Comparison of ENCODE assay signal across 37 mouse cellular contexts in the genomic region with DNA sequence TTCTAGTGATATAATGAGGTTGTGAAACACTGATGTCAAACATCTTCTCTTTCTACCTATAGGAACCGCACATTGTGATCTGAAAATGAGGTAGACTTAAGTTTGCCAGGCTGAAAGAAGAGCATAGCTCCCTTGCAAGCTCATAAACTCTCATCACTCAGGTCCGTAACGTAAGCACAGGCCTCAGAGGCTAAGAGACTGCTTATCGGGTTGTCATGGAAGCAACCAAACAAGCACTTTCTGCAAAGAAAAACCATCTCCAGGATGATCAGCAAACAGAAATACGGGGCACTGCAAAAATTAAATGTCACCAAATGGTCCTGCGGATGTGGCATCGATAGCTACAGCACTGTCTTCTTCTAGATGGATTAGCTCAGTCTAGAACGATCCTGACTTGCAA. TPM values are rescaled to one million over a fixed set of nuclear protein-coding genes. Genes with fewer than 3 reads are reported as not detected.
A peak's percentile ranks its signal among the peaks of the same experiment; 100 is the strongest.
DNase-seq lines count a peak whose midpoint lies in the region; ATAC-seq and TF ChIP-seq lines count a peak whose summit lies in the region.
"Had no signal": no experiment of that assay in that cellular context is flagged by ENCODE, and none has a peak within 500 bp of the region (broad histone marks: within the 10 kb centered on the region; RNA-seq: fewer than 3 reads in every experiment).

No protein-coding gene starts in this region.

- H3K4me2 ChIP-seq in heart, embryonic 12.5 days = no peak overlapping the region
- H3K4me2 ChIP-seq: embryonic facial prominence, embryonic 15.5 days; forebrain, embryonic 12.5 days; hindbrain, embryonic 14.5 days; liver, embryonic 12.5 days; neural tube, embryonic 12.5 days had no signal

- H3K4me3 ChIP-seq in heart, embryonic 12.5 days = no peak overlapping the region
- H3K4me3 ChIP-seq in testis, adult 2 months (ENCODE audit: control insufficient read depth, low read depth, low read length) = no peak overlapping the region
- H3K4me3 ChIP-seq: embryonic facial prominence, embryonic 10.5 days; embryonic facial prominence, embryonic 15.5 days; forebrain, embryonic 12.5 days; liver, embryonic 12.5 days; midbrain, embryonic 10.5 days; myocyte; neural tube, embryonic 12.5 days had no signal

- peaks cover 18% of the 10 kb centered on the region for H3K36me3 ChIP-seq in heart, embryonic 12.5 days
- no peaks in the 10 kb centered on the region for H3K36me3 ChIP-seq in testis, adult 2 months (ENCODE audit: control insufficient read depth, insufficient read depth, low read length)
- H3K36me3 ChIP-seq: forebrain, embryonic 12.5 days; midbrain, embryonic 10.5 days; neural tube, embryonic 12.5 days had no signal

- no peaks in the 10 kb centered on the region for H3K9me3 ChIP-seq in heart, embryonic 12.5 days (replicated peaks)
- H3K9me3 ChIP-seq: embryonic facial prominence, embryonic 10.5 days; embryonic facial prominence, embryonic 15.5 days; forebrain, embryonic 12.5 days; liver, embryonic 12.5 days; midbrain, embryonic 10.5 days; neural tube, embryonic 12.5 days had no signal

- intact Hi-C loops in heart, postnatal 36 days (cut with DNase I) = no loop called here

- no peak for TF ChIP-seq POLR2A in testis, adult 2 months (IDR thresholded peaks at IDR 0.05; ENCODE audit: control insufficient read depth, low read depth, low read length)

- peak overlapping the region; percentile 65 for H3K27ac ChIP-seq in heart, embryonic 12.5 days (ENCODE audit: poor library complexity, severe bottlenecking)
- peak overlapping the region; percentile 49; the same call in 1 of the 2 replicates for H3K27ac ChIP-seq in testis, adult 2 months (ENCODE audit: control insufficient read depth, insufficient read depth, low read depth, low read length)
- H3K27ac ChIP-seq: embryonic facial prominence, embryonic 10.5 days; embryonic facial prominence, embryonic 15.5 days; forebrain, embryonic 12.5 days; hindbrain, embryonic 14.5 days; liver, embryonic 12.5 days; midbrain, embryonic 10.5 days; neural tube, embryonic 12.5 days had no signal

- ATAC-seq in heart, embryonic 12.5 days (ENCODE audit: insufficient number of reproducible peaks, low FRiP score) = no peak
- no peak for ATAC-seq in granulocyte monocyte progenitor cell, adult 5-6 weeks (replicated peaks; ENCODE audit: poor library complexity, severe bottlenecking)
- ATAC-seq: forebrain, postnatal 0 days; inflammation-experienced regulatory T-cells, adult 6 months; liver, embryonic 12.5 days; liver, postnatal 0 days; midbrain, embryonic 16.5 days had no signal

- H3K27me3 ChIP-seq in heart, embryonic 12.5 days (replicated peaks) = no peaks in the 10 kb centered on the region
- H3K27me3 ChIP-seq in testis, adult 2 months (ENCODE audit: control insufficient read depth, insufficient read depth, low read length) = no peaks in the 10 kb centered on the region
- H3K27me3 ChIP-seq: embryonic facial prominence, embryonic 15.5 days; forebrain, embryonic 12.5 days; liver, embryonic 12.5 days; neural tube, embryonic 12.5 days had no signal

- no peak overlapping the region for H3K9ac ChIP-seq in heart, embryonic 12.5 days
- H3K9ac ChIP-seq: embryonic facial prominence, embryonic 15.5 days; forebrain, embryonic 12.5 days; forebrain, postnatal 0 days; hindbrain, embryonic 14.5 days; liver, embryonic 12.5 days; liver, postnatal 0 days; neural tube, embryonic 12.5 days had no signal

- TF ChIP-seq CTCF in testis, adult 2 months (IDR thresholded peaks at IDR 0.05; ENCODE audit: control insufficient read depth, insufficient read depth, insufficient replicate concordance, low read depth, low read length) = no peak

- DNase-seq in heart, postnatal 36 days = no peak
- peak; percentile 23 to 40 for DNase-seq in layer of hippocampus, adult 18-20 months (ENCODE audit: low spot score in 2 of 2)
- DNase-seq in layer of hippocampus, adult 9-11 months = no peak
- no peak for DNase-seq in testis, postnatal 10 days (ENCODE audit: low spot score)
- DNase-seq: B cell, adult 2 months; cerebellum, adult 2 months; cerebellum, postnatal 14 days; forebrain, postnatal 0 days; gastrocnemius, postnatal 10 days; kidney, adult 11 months; kidney, postnatal 14 days; layer of hippocampus, postnatal 36 days; left cerebral cortex, postnatal 4 days; liver, postnatal 0 days; lung, postnatal 14 days; right cerebral cortex, adult 18-20 months; spleen, adult 18-20 months; thymus, postnatal 4 days had no signal

- 54% methylated on average over 8 of the region's 8 CpGs for WGBS in heart, embryonic 12.5 days

- H3K4me1 ChIP-seq in heart, embryonic 12.5 days (replicated peaks) = peaks cover 49% of the 10 kb centered on the region
- H3K4me1 ChIP-seq in testis, adult 2 months (ENCODE audit: control insufficient read depth, insufficient read depth, low read length) = peaks cover 2% of the 10 kb centered on the region; the same call in 1 of the 2 replicates
- H3K4me1 ChIP-seq: embryonic facial prominence, embryonic 15.5 days; liver, embryonic 12.5 days; neural tube, embryonic 12.5 days had no signal

RNA-seq across cellular contexts. Expression of a gene that starts 23.3 kb away (rescaled TPM):
- polyA plus RNA-seq in heart, embryonic 12.5 days (2016; fragmentation: Nextera tagmentation; extraction: Ambion mirVana) = 0.10 and 0.13 TPM in 2 replicates
- total RNA-seq in heart, postnatal 36 days (2021) = under 1 TPM; 0.24 to 0.28 TPM
- total RNA-seq in layer of hippocampus, adult 18-20 months (2021) = not detected
- polyA plus RNA-seq in testis, adult 2 months (2012; rRNA removed) = not detected in 2 replicates
- total RNA-seq in granulocyte monocyte progenitor cell, adult 5-6 weeks (2014; fragmentation: Nextera tagmentation) = not detected in 2 replicates
- total RNA-seq in granulocyte monocyte progenitor cell, adult 5-6 weeks (2017) = not detected in 2 replicates
- total RNA-seq: adrenal gland, adult 18-20 months; adrenal gland, postnatal 25 days; forebrain, postnatal 0 days; layer of hippocampus, postnatal 36 days; left cerebral cortex, postnatal 4 days; megakaryocyte progenitor cell, adult 5-6 weeks had no signal
- polyA plus RNA-seq: brain, embryonic 14.5 days; cerebellum, adult 2 months; cortical plate, adult 2 months; embryonic facial prominence, embryonic 10.5 days; forebrain, embryonic 12.5 days; forebrain, postnatal 0 days; inflammation-experienced regulatory T-cells, adult 6 months; liver, embryonic 12.5 days; liver, postnatal 0 days; midbrain, embryonic 10.5 days; midbrain, embryonic 16.5 days; myocyte; neural tube, embryonic 12.5 days; thymus, postnatal 0 days had no signal

RNA-seq across cellular contexts. Expression of a gene that starts 29.6 kb away (rescaled TPM):
- polyA plus RNA-seq in heart, embryonic 12.5 days (2016; fragmentation: Nextera tagmentation; extraction: Ambion mirVana) = 4.8 and 5.0 TPM in 2 replicates
- total RNA-seq in heart, postnatal 36 days (2021) = under 1 TPM; 0.14 to 0.27 TPM
- total RNA-seq in layer of hippocampus, adult 18-20 months (2021) = under 1 TPM in 1 of 2 experiments, not detected in 1; 0.20 TPM
- 0.08 TPM in 1 of 2 replicates, not detected in the other for polyA plus RNA-seq in testis, adult 2 months (2012; rRNA removed)
- not detected in 2 replicates for total RNA-seq in granulocyte monocyte progenitor cell, adult 5-6 weeks (2014; fragmentation: Nextera tagmentation)
- total RNA-seq in granulocyte monocyte progenitor cell, adult 5-6 weeks (2017) = not detected in 2 replicates
- total RNA-seq: megakaryocyte progenitor cell, adult 5-6 weeks had no signal
- polyA plus RNA-seq: liver, postnatal 0 days; neural tube, embryonic 12.5 days had no signal

Comparison
In these comparisons a context has a peak if more than half of its experiments do, and no peak if none do; other contexts are left out.
1. DNase-seq: peak in layer of hippocampus, adult 18-20 months (2 of 2); none in heart, postnatal 36 days (0 of 2), layer of hippocampus, adult 9-11 months (single experiment) and testis, postnatal 10 days (single experiment).